Comparison of ENCODE assay signal across 27 mouse cellular contexts in genomic region chr12:6287622-6288021, GRCm38 (mm10).
DNase-seq lines count a peak whose midpoint lies in the region; ATAC-seq lines count a peak whose summit lies in the region.
"Had no signal": no experiment of that assay in that cellular context is flagged by ENCODE, and none has a peak within 500 bp of the region (broad histone marks: within the 10 kb centered on the region; RNA-seq: fewer than 3 reads in every experiment).

No protein-coding gene starts in this region.

- no peaks in the 10 kb centered on the region for H3K4me1 ChIP-seq in intestine, embryonic 16.5 days (ENCODE audit: control insufficient read depth, insufficient read depth, low read length)
- H3K4me1 ChIP-seq: embryonic facial prominence, embryonic 12.5 days; embryonic facial prominence, embryonic 15.5 days; heart, embryonic 10.5 days; heart, embryonic 13.5 days had no signal

- DNase-seq in frontal cortex, postnatal 14 days (ENCODE audit: low spot score in 2 of 2), result no peak
- peak; percentile 29 to 36 for DNase-seq in right cerebral cortex, postnatal 10 days (ENCODE audit: low spot score in 2 of 2)
- DNase-seq in right cerebral cortex, adult 18-20 months, result no peak
- DNase-seq in NIH3T3 (ENCODE audit: low read depth), result peak; percentile 3
- DNase-seq: adrenal gland, adult 2 months; adrenal gland, postnatal 14 days; B cell, adult 2 months; cerebellum, adult 11-12 months; cerebellum, adult 9-10 months; forebrain, postnatal 0 days; gastrocnemius, postnatal 10 days; gastrocnemius, postnatal 36 days; heart, adult 2 months; heart, postnatal 14 days; heart, postnatal 4 days had no signal

- H3K27ac ChIP-seq in intestine, embryonic 16.5 days (ENCODE audit: low read length), result no peak overlapping the region
- H3K27ac ChIP-seq: embryonic facial prominence, embryonic 12.5 days; embryonic facial prominence, embryonic 15.5 days; heart, adult 2 months; heart, embryonic 10.5 days; heart, embryonic 13.5 days; hindbrain, embryonic 14.5 days; hindbrain, postnatal 0 days had no signal

- no peak overlapping the region for H3K4me2 ChIP-seq in intestine, embryonic 16.5 days (ENCODE audit: low read depth, low read length)
- H3K4me2 ChIP-seq: embryonic facial prominence, embryonic 12.5 days; embryonic facial prominence, embryonic 15.5 days; heart, embryonic 13.5 days; hindbrain, embryonic 14.5 days had no signal

- H3K36me3 ChIP-seq in intestine, embryonic 16.5 days (ENCODE audit: control insufficient read depth, insufficient read depth, low read length), result no peaks in the 10 kb centered on the region
- H3K36me3 ChIP-seq: embryonic facial prominence, embryonic 12.5 days; embryonic facial prominence, embryonic 15.5 days; G1E; heart, embryonic 10.5 days; heart, embryonic 13.5 days had no signal

- H3K9ac ChIP-seq in intestine, embryonic 16.5 days (ENCODE audit: low read depth, low read length), result no peak overlapping the region
- H3K9ac ChIP-seq: embryonic facial prominence, embryonic 12.5 days; embryonic facial prominence, embryonic 15.5 days; forebrain, postnatal 0 days; heart, embryonic 13.5 days; hindbrain, embryonic 14.5 days had no signal

- H3K4me3 ChIP-seq in intestine, embryonic 16.5 days (ENCODE audit: low read length), result no peak overlapping the region
- H3K4me3 ChIP-seq: embryonic facial prominence, embryonic 12.5 days; embryonic facial prominence, embryonic 15.5 days; heart, adult 2 months; heart, embryonic 10.5 days; heart, embryonic 13.5 days had no signal

- H3K27me3 ChIP-seq in intestine, embryonic 16.5 days (replicated peaks; ENCODE audit: control insufficient read depth, insufficient read depth, low read length), result no peaks in the 10 kb centered on the region
- H3K27me3 ChIP-seq: CH12.LX; embryonic facial prominence, embryonic 12.5 days; embryonic facial prominence, embryonic 15.5 days; heart, embryonic 13.5 days had no signal

- WGBS in intestine, embryonic 16.5 days, result 95% methylated on average over 5 of the region's 5 CpGs

- ATAC-seq in frontal cortex, adult (ENCODE audit: low TSS enrichment), result peak; percentile 91
- no peak for ATAC-seq in intestine, embryonic 16.5 days
- ATAC-seq: forebrain, embryonic 14.5 days; forebrain, postnatal 0 days; hindbrain, postnatal 0 days; inflammation-experienced regulatory T-cells, adult 6 months had no signal

- no peaks in the 10 kb centered on the region for H3K9me3 ChIP-seq in intestine, embryonic 16.5 days (ENCODE audit: control insufficient read depth, low read length)
- H3K9me3 ChIP-seq: embryonic facial prominence, embryonic 12.5 days; embryonic facial prominence, embryonic 15.5 days; heart, embryonic 10.5 days; heart, embryonic 13.5 days had no signal

Comparison
In these comparisons a context has a peak if more than half of its experiments do, and no peak if none do; other contexts are left out.
1. DNase-seq: peak in right cerebral cortex, postnatal 10 days (2 of 2) and NIH3T3 (single experiment); none in frontal cortex, postnatal 14 days (0 of 2) and right cerebral cortex, adult 18-20 months (single experiment).